Mouse (Mus musculus) E14TG2a.4 (cell line): ENCODE data around the gene Loxl4.

Source experiments
- CTCF ChIP-seq: conservative IDR thresholded peaks from 2 replicates; pipeline ENCODE4 v1.5.1; 2014; ENCODE audit warnings: low read length
- POU5F1 ChIP-seq: IDR thresholded peaks from 2 replicates; pipeline ENCODE4 v1.6.1; 2014; ENCODE audit warnings: low read length, borderline replicate concordance

DNA sequence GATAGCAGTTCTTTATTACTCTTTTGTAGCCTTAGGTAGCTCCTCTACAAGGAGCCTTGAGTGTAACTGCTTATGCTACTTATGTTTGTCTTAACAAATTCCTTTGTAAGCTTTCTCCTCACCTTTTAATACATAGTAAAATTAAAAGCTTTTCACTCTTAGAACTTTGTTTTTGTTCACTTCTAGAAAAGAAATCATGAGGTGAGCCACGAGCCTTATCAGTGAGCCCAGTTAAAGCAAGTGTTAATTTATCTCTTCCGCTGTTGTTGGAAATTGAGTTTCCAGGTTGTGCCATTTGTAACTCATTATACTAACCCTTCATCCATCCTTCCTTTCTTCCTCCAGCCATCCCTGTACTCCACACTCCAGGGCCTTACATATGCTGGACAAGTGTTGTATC is 37.3 kb downstream of the Loxl4 start:
- TF ChIP-seq CTCF (no peak), POU5F1 (no peak)
